Mouse (Mus musculus): ENCODE measurements around the gene Arhgef17. TPM values are rescaled to one million over a fixed set of nuclear protein-coding genes. Genes with fewer than 3 reads are reported as not detected.

The Arhgef17 gene
- polyA plus RNA-seq, 1 experiment from 2014 or later = 2.2 TPM

DNA sequence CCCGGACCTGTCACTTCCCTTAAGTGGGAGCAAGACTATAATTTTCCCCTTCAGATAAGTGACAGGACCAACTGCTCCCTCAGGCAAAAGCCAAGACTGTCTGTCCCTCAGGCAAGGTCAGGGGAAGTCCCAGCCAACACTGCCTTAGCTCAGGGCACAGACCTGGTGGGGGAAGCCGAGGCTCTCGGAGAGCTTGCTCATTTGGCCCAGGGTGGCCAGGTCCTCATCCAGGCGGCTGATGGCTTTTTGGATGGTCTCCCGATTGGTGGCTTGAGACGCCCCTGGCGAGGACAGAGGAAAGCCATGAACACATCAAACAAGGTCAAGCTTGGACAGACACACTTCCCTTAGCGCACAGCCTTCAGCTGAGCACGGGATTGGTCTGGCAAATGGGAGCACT lies 50.4 kb downstream of the Arhgef17 start:
- Histone ChIP-seq H3K36me3 (ENCODE audit: control insufficient read depth, insufficient read depth, low read length) (peaks cover 18% of the 10 kb centered on the region), H3K4me3 (ENCODE audit: low read depth, low read length) (no peak overlapping the region), H3K9me3 (ENCODE audit: control insufficient read depth, low read length) (no peaks in the 10 kb centered on the region), H3K9ac (ENCODE audit: low read length) (no peak overlapping the region), H3K4me1 (replicated peaks; ENCODE audit: control insufficient read depth, insufficient read depth) (no peaks in the 10 kb centered on the region), H3K27ac (replicated peaks) (no peak overlapping the region), H3K4me2 (replicated peaks; ENCODE audit: low read depth) (no peak overlapping the region), H3K27me3 (ENCODE audit: control insufficient read depth, insufficient read depth, low read length) (no peaks in the 10 kb centered on the region)
- DNase-seq (ENCODE audit: low spot score) = no peak
- 83% methylated on average over 9 of the region's 9 CpGs for WGBS
- TF ChIP-seq EP300 (optimal IDR thresholded peaks at IDR 0.05) (no peak), CTCF (IDR thresholded peaks at IDR 0.05; ENCODE audit: low read depth) (no peak)
- no peak for ATAC-seq (ENCODE audit: low FRiP score, low TSS enrichment)

DNA sequence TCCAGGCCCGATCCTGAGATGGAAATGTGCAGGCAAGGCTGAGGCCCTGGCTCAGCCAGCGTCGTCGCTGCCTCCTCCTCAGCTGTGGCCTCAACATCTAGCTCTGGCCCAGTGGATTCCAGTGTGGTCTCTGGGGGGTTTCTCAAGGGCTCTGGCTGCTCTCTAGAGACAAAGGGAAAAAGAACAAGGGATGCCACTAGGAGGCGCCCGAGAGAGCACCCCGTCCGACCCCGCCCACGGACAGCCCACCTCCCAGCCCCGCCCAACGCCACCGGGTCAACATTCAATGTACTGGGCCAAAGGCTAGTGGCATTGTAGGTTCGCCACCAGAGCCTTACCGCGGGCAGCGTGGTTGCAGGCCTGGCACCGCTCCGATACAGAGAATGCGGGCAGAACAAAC lies 52.3 kb downstream of the Arhgef17 start:
- no peak overlapping the region for H3K4me2 ChIP-seq (replicated peaks; ENCODE audit: low read depth)
- peaks cover 18% of the 10 kb centered on the region for H3K36me3 ChIP-seq (ENCODE audit: control insufficient read depth, insufficient read depth, low read length)
- no peaks in the 10 kb centered on the region for H3K9me3 ChIP-seq (ENCODE audit: control insufficient read depth, low read length)
- H3K27ac ChIP-seq (replicated peaks) = no peak overlapping the region
- H3K9ac ChIP-seq (ENCODE audit: low read length) = no peak overlapping the region
- TF ChIP-seq EP300 (optimal IDR thresholded peaks at IDR 0.05) (no peak), CTCF (IDR thresholded peaks at IDR 0.05; ENCODE audit: low read depth) (peak; percentile 72)
- H3K4me3 ChIP-seq (ENCODE audit: low read depth, low read length) = no peak overlapping the region
- WGBS = 26% methylated on average over 20 of the region's 20 CpGs
- ATAC-seq (ENCODE audit: low FRiP score, low TSS enrichment) (peak; percentile 66), DNase-seq (ENCODE audit: low spot score) (peak; percentile 91)
- H3K4me1 ChIP-seq (replicated peaks; ENCODE audit: control insufficient read depth, insufficient read depth) = no peaks in the 10 kb centered on the region
- H3K27me3 ChIP-seq (ENCODE audit: control insufficient read depth, insufficient read depth, low read length) = no peaks in the 10 kb centered on the region

- ATAC-seq (ENCODE audit: low FRiP score, low TSS enrichment) (no peak), DNase-seq (ENCODE audit: low spot score) (no peak)
- Histone ChIP-seq H3K4me1 (replicated peaks; ENCODE audit: control insufficient read depth, insufficient read depth) (no peaks in the 10 kb centered on the region), H3K27me3 (ENCODE audit: control insufficient read depth, insufficient read depth, low read length) (no peaks in the 10 kb centered on the region), H3K9ac (ENCODE audit: low read length) (no peak overlapping the region), H3K4me3 (ENCODE audit: low read depth, low read length) (no peak overlapping the region), H3K9me3 (ENCODE audit: control insufficient read depth, low read length) (no peaks in the 10 kb centered on the region), H3K4me2 (replicated peaks; ENCODE audit: low read depth) (no peak overlapping the region), H3K27ac (replicated peaks) (no peak overlapping the region), H3K36me3 (ENCODE audit: control insufficient read depth, insufficient read depth, low read length) (peaks cover 23% of the 10 kb centered on the region)
- TF ChIP-seq EP300 (optimal IDR thresholded peaks at IDR 0.05) (no peak), CTCF (IDR thresholded peaks at IDR 0.05; ENCODE audit: low read depth) (no peak)
- 85% methylated on average over 9 of the region's 9 CpGs for WGBS
These were observed 55.1 kb downstream of the Arhgef17 start for GRCm38 (mm10) chr7:100876771-100877170.

- Histone ChIP-seq H3K27me3 (ENCODE audit: control insufficient read depth, insufficient read depth, low read length) (no peaks in the 10 kb centered on the region), H3K36me3 (ENCODE audit: control insufficient read depth, insufficient read depth, low read length) (peaks cover 23% of the 10 kb centered on the region), H3K9ac (ENCODE audit: low read length) (no peak overlapping the region), H3K4me1 (replicated peaks; ENCODE audit: control insufficient read depth, insufficient read depth) (no peaks in the 10 kb centered on the region), H3K27ac (replicated peaks) (no peak overlapping the region), H3K4me3 (ENCODE audit: low read depth, low read length) (no peak overlapping the region), H3K4me2 (replicated peaks; ENCODE audit: low read depth) (no peak overlapping the region), H3K9me3 (ENCODE audit: control insufficient read depth, low read length) (no peaks in the 10 kb centered on the region)
- TF ChIP-seq CTCF (IDR thresholded peaks at IDR 0.05; ENCODE audit: low read depth) (no peak), EP300 (optimal IDR thresholded peaks at IDR 0.05) (no peak)
- DNase-seq (ENCODE audit: low spot score) = no peak
- WGBS = 85% methylated on average over 13 of the region's 13 CpGs
- ATAC-seq (ENCODE audit: low FRiP score, low TSS enrichment) = no peak
These were observed 55.6 kb downstream of the Arhgef17 start for GRCm38 (mm10) chr7:100876293-100876692.

DNA sequence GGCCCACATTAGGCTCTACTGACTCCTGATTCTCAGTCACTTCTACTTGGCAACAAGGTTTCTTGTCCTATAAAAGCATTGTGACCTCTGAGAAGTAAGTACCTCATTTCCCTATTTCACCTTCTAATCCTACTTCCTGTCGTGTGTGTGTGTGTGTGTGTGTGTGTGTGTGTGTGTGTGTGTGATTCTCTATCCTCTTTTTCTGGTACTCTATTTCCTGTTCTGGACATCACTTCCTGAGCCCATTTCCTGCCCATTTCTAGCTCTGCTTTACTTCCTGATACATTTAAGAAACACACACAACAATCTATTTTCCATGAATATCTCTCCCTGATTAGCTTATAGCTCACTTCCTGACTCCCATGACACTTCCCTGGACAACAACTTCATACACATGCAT lies 56.1 kb downstream of the Arhgef17 start:
- Histone ChIP-seq H3K4me1 (replicated peaks; ENCODE audit: control insufficient read depth, insufficient read depth) (no peaks in the 10 kb centered on the region), H3K4me2 (replicated peaks; ENCODE audit: low read depth) (no peak overlapping the region), H3K36me3 (ENCODE audit: control insufficient read depth, insufficient read depth, low read length) (peaks cover 23% of the 10 kb centered on the region), H3K9ac (ENCODE audit: low read length) (no peak overlapping the region), H3K9me3 (ENCODE audit: control insufficient read depth, low read length) (no peaks in the 10 kb centered on the region), H3K27ac (replicated peaks) (no peak overlapping the region), H3K27me3 (ENCODE audit: control insufficient read depth, insufficient read depth, low read length) (no peaks in the 10 kb centered on the region), H3K4me3 (ENCODE audit: low read depth, low read length) (no peak overlapping the region)
- no peak for ATAC-seq (ENCODE audit: low FRiP score, low TSS enrichment)
- 50% methylated on average over 1 of the region's 1 CpGs for WGBS
- no peak for TF ChIP-seq EP300 (optimal IDR thresholded peaks at IDR 0.05)
- no peak for TF ChIP-seq CTCF (IDR thresholded peaks at IDR 0.05; ENCODE audit: low read depth)
- DNase-seq (ENCODE audit: low spot score) = no peak

- Histone ChIP-seq H3K36me3 (ENCODE audit: control insufficient read depth, insufficient read depth, low read length) (peaks cover 11% of the 10 kb centered on the region), H3K4me2 (replicated peaks; ENCODE audit: low read depth) (no peak overlapping the region), H3K4me1 (replicated peaks; ENCODE audit: control insufficient read depth, insufficient read depth) (no peaks in the 10 kb centered on the region), H3K27ac (replicated peaks) (no peak overlapping the region), H3K9me3 (ENCODE audit: control insufficient read depth, low read length) (no peaks in the 10 kb centered on the region), H3K27me3 (ENCODE audit: control insufficient read depth, insufficient read depth, low read length) (no peaks in the 10 kb centered on the region), H3K9ac (ENCODE audit: low read length) (no peak overlapping the region), H3K4me3 (ENCODE audit: low read depth, low read length) (no peak overlapping the region)
- TF ChIP-seq CTCF (IDR thresholded peaks at IDR 0.05; ENCODE audit: low read depth) (no peak), EP300 (optimal IDR thresholded peaks at IDR 0.05) (no peak)
- WGBS = 90% methylated on average over 13 of the region's 13 CpGs
- DNase-seq (ENCODE audit: low spot score) (no peak), ATAC-seq (ENCODE audit: low FRiP score, low TSS enrichment) (no peak)
These were observed 58.7 kb downstream of the Arhgef17 start for GRCm38 (mm10) chr7:100873197-100873596.
